Mouse (Mus musculus) testis, adult 2 months (tissue): Measurements from ENCODE around the gene Chd2. TPM values are rescaled to one million over a fixed set of nuclear protein-coding genes. Genes with fewer than 3 reads are reported as not detected.

ENCODE experiments used
- H3K27ac ChIP-seq: fragments of 200-500 bp; 2 replicates; pipeline ENCODE4 v1.5.1; 2012; ENCODE audit warnings: low read depth, low read length; ENCODE audit not compliant: control insufficient read depth, insufficient read depth
- H3K27me3 ChIP-seq: fragments of 200-500 bp; 2 replicates; pipeline ENCODE4 v1.6.1; 2012; ENCODE audit warnings: mild to moderate bottlenecking, low read length, moderate library complexity; ENCODE audit not compliant: control insufficient read depth, insufficient read depth
- H3K36me3 ChIP-seq: fragments of 200-500 bp; 2 replicates; pipeline ENCODE4 v1.6.1; 2012; ENCODE audit warnings: mild to moderate bottlenecking, low read length; ENCODE audit not compliant: control insufficient read depth, insufficient read depth
- H3K4me1 ChIP-seq: fragments of 200-500 bp; 2 replicates; pipeline ENCODE4 v1.6.1; 2012; ENCODE audit warnings: low read length; ENCODE audit not compliant: control insufficient read depth, insufficient read depth
- H3K4me3 ChIP-seq: fragments of 200-500 bp; 2 replicates; pipeline ENCODE4 v1.5.1; 2012; ENCODE audit warnings: low read depth, mild to moderate bottlenecking, low read length, moderate library complexity, mixed read lengths; ENCODE audit not compliant: control insufficient read depth
- CTCF ChIP-seq: fragments of 200-500 bp; IDR thresholded peaks from 2 replicates; pipeline ENCODE4 v1.5.1; 2012; ENCODE audit warnings: low read depth, mild to moderate bottlenecking, inconsistent platforms, low read length, moderate library complexity; ENCODE audit not compliant: control insufficient read depth, insufficient read depth, insufficient replicate concordance
- POLR2A ChIP-seq: fragments of 200-500 bp; IDR thresholded peaks from 2 replicates; pipeline ENCODE4 v1.6.1; 2012; ENCODE audit warnings: low read depth, mild to moderate bottlenecking, inconsistent platforms, low read length, moderate library complexity; ENCODE audit not compliant: control insufficient read depth
- polyA plus RNA-seq: library from polyadenylated mRNA; depleted of rRNA; stranded (reverse); fragments of >200 nt; gene quantifications from 2 replicates; pipeline ENCODE4 v1.2.3, GENCODE M21; 2012; rRNA removed

The Chd2 gene
- polyA plus RNA-seq, 1 experiment = 20.6 TPM

DNA sequence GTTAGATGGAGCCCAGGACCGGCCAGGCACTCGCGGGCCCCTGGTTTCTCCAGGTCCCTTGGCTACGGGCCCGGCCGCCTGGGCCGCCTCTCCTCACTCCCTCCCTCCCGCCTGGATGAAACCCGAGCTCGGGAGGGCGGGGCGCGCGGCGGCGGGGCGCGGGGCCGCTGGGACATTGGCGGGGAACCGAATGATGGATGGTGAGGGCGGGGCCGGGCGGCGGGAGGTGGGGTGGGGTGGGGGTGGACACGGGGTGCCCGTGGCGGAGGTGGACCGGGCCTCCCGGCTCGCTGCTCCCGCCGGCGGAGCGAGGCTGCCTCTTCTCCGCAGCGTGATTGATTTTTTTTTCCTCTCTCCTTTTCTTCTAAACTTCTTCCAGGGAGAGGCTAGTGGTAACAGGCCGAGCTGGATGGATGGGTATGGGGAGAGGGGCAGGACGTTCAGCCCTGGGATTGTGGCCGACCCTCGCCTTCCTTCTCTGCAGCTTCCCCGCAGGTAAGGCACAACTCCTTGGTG, 150.6 kb downstream of the Chd2 start:
- TF ChIP-seq POLR2A (no peak), CTCF (no peak)
- Histone ChIP-seq H3K4me1 (peaks cover 22% of the 10 kb centered on the region), H3K36me3 (no peaks in the 10 kb centered on the region), H3K4me3 (peak overlapping the region; percentile 80), H3K27me3 (no peaks in the 10 kb centered on the region), H3K27ac (no peak overlapping the region)

DNA sequence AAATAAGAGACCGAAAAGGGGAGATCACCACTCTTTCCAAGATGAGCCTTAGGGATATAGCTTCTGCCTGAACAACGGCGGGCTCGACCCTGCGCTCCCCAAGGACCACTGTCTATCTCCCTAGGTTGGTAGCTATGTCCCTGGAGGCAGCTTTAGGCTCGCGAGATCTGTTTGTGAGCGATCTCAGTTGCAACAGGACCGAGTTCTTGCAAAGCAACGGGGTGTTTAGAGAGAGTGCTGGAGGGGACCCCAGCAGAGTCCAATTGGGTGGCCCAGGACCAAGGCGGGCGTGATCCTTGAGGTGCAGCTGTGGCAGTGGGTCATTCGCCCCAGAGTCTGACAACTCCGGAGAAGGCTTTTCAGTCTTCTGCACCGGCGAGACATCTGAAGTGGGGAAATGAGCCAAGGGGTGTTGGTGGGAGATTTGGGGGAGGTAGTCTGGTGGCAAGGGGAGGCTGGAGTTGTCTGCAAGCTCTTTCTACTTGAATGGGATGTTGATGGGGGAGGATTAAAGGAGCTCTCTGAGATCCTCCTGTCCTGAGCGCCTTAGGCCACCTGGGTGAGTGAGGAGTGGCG, 151.1 kb downstream of the Chd2 start:
- H3K36me3 ChIP-seq = no peaks in the 10 kb centered on the region
- H3K27me3 ChIP-seq = no peaks in the 10 kb centered on the region
- TF ChIP-seq CTCF = no peak
- no peak for TF ChIP-seq POLR2A
- peak overlapping the region; percentile 19 for H3K4me3 ChIP-seq
- peaks cover 22% of the 10 kb centered on the region for H3K4me1 ChIP-seq
- no peak overlapping the region for H3K27ac ChIP-seq

DNA sequence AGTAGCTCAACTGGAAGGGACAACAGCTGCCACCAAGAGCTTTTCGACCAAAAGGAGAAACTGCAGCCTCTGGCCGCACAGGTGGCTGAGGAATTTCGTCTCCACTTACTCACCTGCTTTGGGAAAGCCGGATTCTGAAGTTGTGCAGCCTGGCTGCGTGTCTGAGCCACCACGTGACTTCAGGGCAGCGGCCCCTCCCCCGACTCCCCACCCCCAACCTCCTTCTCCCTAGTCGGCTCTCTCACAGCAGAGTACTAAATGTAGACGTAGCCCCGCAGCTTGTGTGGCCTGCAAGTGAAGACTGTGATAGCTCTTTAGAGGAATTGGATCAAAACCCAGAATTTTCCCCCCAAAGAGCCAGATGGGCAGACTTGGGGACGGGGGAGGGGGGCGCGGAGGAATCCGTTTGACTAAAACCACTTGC, 151.7 kb downstream of the Chd2 start:
- Histone ChIP-seq H3K4me1 (peaks cover 22% of the 10 kb centered on the region), H3K27me3 (no peaks in the 10 kb centered on the region), H3K36me3 (no peaks in the 10 kb centered on the region), H3K4me3 (no peak overlapping the region), H3K27ac (no peak overlapping the region)
- no peak for TF ChIP-seq CTCF
- no peak for TF ChIP-seq POLR2A

DNA sequence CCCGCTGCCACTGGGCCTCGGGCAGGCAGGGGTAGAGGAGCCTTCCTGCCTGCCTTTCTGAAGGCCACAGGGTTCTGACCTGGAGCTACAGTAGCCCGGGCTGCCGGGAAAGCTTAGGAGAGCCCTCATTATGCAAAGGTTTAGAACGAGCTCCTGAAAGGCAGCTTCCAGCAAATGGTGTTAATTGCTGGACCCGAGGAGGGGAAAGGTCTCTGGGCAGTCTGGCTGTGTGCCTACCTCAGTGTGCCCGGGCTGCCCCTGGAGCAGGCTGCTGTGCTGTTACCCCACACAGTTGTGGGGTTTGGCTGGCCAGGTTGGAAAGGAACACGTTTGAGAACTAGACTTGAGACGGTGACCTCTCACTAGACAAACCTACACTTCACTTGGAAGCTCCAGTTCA, 152.2 kb downstream of the Chd2 start:
- Histone ChIP-seq H3K4me3 (no peak overlapping the region), H3K27me3 (no peaks in the 10 kb centered on the region), H3K4me1 (peaks cover 22% of the 10 kb centered on the region), H3K27ac (no peak overlapping the region), H3K36me3 (no peaks in the 10 kb centered on the region)
- TF ChIP-seq POLR2A = no peak
- no peak for TF ChIP-seq CTCF

DNA sequence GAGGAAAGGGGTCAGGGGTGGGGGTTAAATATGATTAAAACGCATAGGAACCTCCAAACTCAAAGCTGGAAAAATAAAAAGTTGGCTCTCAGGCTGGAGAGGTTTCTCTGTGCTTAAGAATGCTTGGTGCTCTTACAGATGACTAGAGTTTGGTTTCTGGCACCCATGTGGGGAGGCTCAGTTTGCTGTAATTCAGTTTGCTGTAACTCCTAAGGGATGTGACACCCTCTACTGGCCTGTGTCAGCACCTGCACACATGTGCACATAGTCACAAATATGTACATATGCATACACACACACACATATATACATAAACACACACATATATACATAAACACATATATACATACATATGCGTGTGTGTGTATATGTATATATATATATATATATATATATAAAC, 152.8 kb downstream of the Chd2 start:
- no peak overlapping the region for H3K4me3 ChIP-seq
- H3K36me3 ChIP-seq = no peaks in the 10 kb centered on the region
- peaks cover 22% of the 10 kb centered on the region for H3K4me1 ChIP-seq

DNA sequence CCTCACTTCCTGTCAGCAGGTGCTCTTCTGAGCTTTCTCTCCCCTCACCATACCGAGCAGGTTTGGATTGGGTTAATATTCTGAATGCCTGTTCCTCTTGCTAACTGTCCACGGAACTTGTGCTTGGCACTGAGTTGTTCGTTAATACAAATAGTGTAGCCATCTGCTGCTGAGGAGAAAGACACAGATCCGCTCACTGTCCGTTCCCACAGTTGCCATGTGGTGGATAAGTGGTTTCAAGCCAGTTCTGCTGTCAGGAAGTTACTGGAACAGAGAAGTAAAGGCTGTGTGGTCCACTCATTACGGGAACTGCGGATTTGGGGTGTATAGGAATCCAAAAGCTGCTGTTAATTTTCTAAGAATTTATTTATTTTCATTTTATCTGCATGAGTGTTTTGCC, 158.8 kb downstream of the Chd2 start:
- TF ChIP-seq CTCF (no peak), POLR2A (no peak)
- Histone ChIP-seq H3K27me3 (no peaks in the 10 kb centered on the region), H3K4me3 (no peak overlapping the region), H3K36me3 (no peaks in the 10 kb centered on the region), H3K27ac (no peak overlapping the region), H3K4me1 (no peaks in the 10 kb centered on the region)

More for the DNA sequence above, 152.8 kb downstream of the Chd2 start:
- TF ChIP-seq CTCF (no peak), POLR2A (no peak)
- no peaks in the 10 kb centered on the region for H3K27me3 ChIP-seq
- H3K27ac ChIP-seq = no peak overlapping the region

DNA sequence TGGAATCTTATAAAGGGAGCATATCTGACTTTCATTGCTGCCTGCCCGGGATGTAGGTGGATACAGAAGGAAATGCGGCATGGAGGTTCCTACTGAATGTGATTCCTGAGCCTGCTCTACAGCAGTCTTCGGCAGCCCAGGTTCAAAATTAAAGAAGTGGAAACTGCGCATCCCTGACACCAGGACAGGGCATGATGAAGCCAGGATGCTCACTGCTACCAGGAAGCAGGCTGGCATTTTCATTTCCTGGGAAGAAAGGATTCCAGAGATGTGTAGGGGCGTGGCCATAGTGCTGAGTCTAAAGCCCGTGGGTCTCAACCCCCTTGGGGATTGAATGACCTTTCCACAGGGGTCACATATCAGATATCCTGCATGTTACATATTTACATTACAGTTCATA, 163.6 kb downstream of the Chd2 start:
- H3K36me3 ChIP-seq = no peaks in the 10 kb centered on the region
- no peak overlapping the region for H3K4me3 ChIP-seq
- H3K27me3 ChIP-seq = no peaks in the 10 kb centered on the region
- peaks cover 13% of the 10 kb centered on the region for H3K4me1 ChIP-seq
- H3K27ac ChIP-seq = no peak overlapping the region
- no peak for TF ChIP-seq CTCF
- no peak for TF ChIP-seq POLR2A

DNA sequence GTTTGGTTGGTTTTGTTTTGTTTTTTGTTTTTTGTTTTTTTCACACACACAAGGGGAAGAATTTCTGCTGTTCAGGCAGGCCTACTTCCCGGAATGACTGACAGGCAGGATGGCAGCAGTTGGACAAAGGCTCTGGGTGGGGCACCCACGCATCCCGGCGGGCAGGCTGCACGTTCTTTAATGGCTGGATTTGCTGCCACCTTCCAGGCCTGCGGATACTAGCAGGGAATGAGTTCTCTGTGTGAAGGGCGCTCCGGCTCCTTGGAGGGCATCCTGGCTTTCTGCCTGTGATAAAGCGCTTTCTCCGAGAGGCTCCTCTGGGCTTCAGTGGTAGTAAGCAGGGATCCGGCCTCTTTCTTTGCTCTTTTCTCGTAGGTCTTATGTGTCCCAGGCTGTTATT, 164.3 kb downstream of the Chd2 start:
- Histone ChIP-seq H3K27me3 (no peaks in the 10 kb centered on the region), H3K4me3 (no peak overlapping the region), H3K4me1 (peaks cover 15% of the 10 kb centered on the region), H3K36me3 (no peaks in the 10 kb centered on the region), H3K27ac (no peak overlapping the region)
- TF ChIP-seq CTCF (no peak), POLR2A (no peak)

Other genes starting within 250 kb of the Chd2 start
- 8.5 and 9.3 TPM in 2 replicates for gene Rgma, start 166.3 kb downstream of the Chd2 start, polyA plus RNA-seq
- 0.12 and 0.23 TPM in 2 replicates for gene Fam174b, start 198.5 kb upstream of the Chd2 start, polyA plus RNA-seq